In genomic region chr4:84092509-84092908, GRCm38 (mm10) we compare ENCODE assay signal across 16 mouse cellular contexts.
DNase-seq lines count a peak whose midpoint lies in the region; ATAC-seq and TF ChIP-seq lines count a peak whose summit lies in the region.
"Had no signal": no experiment of that assay in that cellular context is flagged by ENCODE, and none has a peak within 500 bp of the region (broad histone marks: within the 10 kb centered on the region; RNA-seq: fewer than 3 reads in every experiment).

No protein-coding gene starts in this region.

- H3K4me1 ChIP-seq in heart, postnatal 0 days (ENCODE audit: control insufficient read depth, insufficient read depth), result no peaks in the 10 kb centered on the region
- no peaks in the 10 kb centered on the region for H3K4me1 ChIP-seq in hindbrain, postnatal 0 days (ENCODE audit: insufficient read depth, low read length)
- H3K4me1 ChIP-seq: embryonic facial prominence, embryonic 15.5 days had no signal

- DNase-seq in cerebellum, postnatal 25 days, result peak; percentile 34 to 39
- DNase-seq in cerebellum, adult 11 months, result no peak
- no peak for DNase-seq in heart, postnatal 0 days (ENCODE audit: low spot score)
- DNase-seq in heart, adult 11 months, result no peak
- peak; percentile 39 for DNase-seq in brain, embryonic 14.5 days (ENCODE audit: low read depth)
- DNase-seq in hindbrain, postnatal 0 days (ENCODE audit: low spot score), result peak; percentile 13
- DNase-seq in yolk sac, embryonic 10.5 days (ENCODE audit: low spot score), result no peak
- no peak for DNase-seq in frontal cortex, postnatal 14 days (ENCODE audit: low spot score in 2 of 2)
- DNase-seq: adrenal gland, postnatal 36 days; kidney, adult 18-20 months; kidney, postnatal 36 days; lung, embryonic 14.5 days had no signal

- TF ChIP-seq POLR2A in brain, embryonic 14.5 days (IDR thresholded peaks at IDR 0.05; ENCODE audit: borderline replicate concordance, extremely low read depth, insufficient read depth, insufficient read length, poor library complexity, severe bottlenecking), result no peak

- WGBS in heart, postnatal 0 days, result 41% methylated on average over 9 of the region's 9 CpGs
- 49% methylated on average over 9 of the region's 9 CpGs for WGBS in hindbrain, postnatal 0 days

- H3K27ac ChIP-seq in heart, postnatal 0 days (ENCODE audit: low read depth), result no peak overlapping the region
- H3K27ac ChIP-seq in hindbrain, postnatal 0 days, result no peak overlapping the region
- H3K27ac ChIP-seq: embryonic facial prominence, embryonic 15.5 days; heart, embryonic 15.5 days had no signal

- no peak for ATAC-seq in heart, postnatal 0 days (ENCODE audit: insufficient read depth, low read depth)
- peak; percentile 67; the same call in 1 of the 2 replicates for ATAC-seq in hindbrain, postnatal 0 days
- ATAC-seq: activated CD4-positive, CD25-positive, alpha-beta regulatory T cell, adult 4 months had no signal

- H3K9me3 ChIP-seq in heart, postnatal 0 days (replicated peaks; ENCODE audit: control insufficient read depth, low read length), result no peaks in the 10 kb centered on the region
- no peaks in the 10 kb centered on the region for H3K9me3 ChIP-seq in hindbrain, postnatal 0 days (ENCODE audit: low read length)
- H3K9me3 ChIP-seq: embryonic facial prominence, embryonic 15.5 days; heart, embryonic 15.5 days had no signal

- no peak for TF ChIP-seq EP300 in heart, postnatal 0 days (IDR thresholded peaks at IDR 0.05; ENCODE audit: low read depth)

- H3K9ac ChIP-seq in heart, postnatal 0 days (replicated peaks; ENCODE audit: low read depth, low read length), result no peak overlapping the region
- no peak overlapping the region for H3K9ac ChIP-seq in hindbrain, postnatal 0 days (replicated peaks; ENCODE audit: low read length)
- H3K9ac ChIP-seq: embryonic facial prominence, embryonic 15.5 days; heart, embryonic 15.5 days; lung, embryonic 14.5 days had no signal

- H3K4me2 ChIP-seq in heart, postnatal 0 days (ENCODE audit: low read depth, low read length), result no peak overlapping the region
- no peak overlapping the region for H3K4me2 ChIP-seq in hindbrain, postnatal 0 days (ENCODE audit: low read depth, low read length)
- H3K4me2 ChIP-seq: embryonic facial prominence, embryonic 15.5 days; heart, embryonic 15.5 days; liver, embryonic 11.5 days; lung, embryonic 14.5 days had no signal

- H3K4me3 ChIP-seq in heart, postnatal 0 days (ENCODE audit: low read depth, low read length), result no peak overlapping the region
- no peak overlapping the region for H3K4me3 ChIP-seq in hindbrain, postnatal 0 days (ENCODE audit: low read length)
- H3K4me3 ChIP-seq: embryonic facial prominence, embryonic 15.5 days; heart, embryonic 15.5 days had no signal

- H3K27me3 ChIP-seq in heart, postnatal 0 days (ENCODE audit: control insufficient read depth, insufficient read depth, low read length), result no peaks in the 10 kb centered on the region
- H3K27me3 ChIP-seq in hindbrain, postnatal 0 days (ENCODE audit: insufficient read depth, low read length), result no peaks in the 10 kb centered on the region
- H3K27me3 ChIP-seq: embryonic facial prominence, embryonic 15.5 days; heart, embryonic 15.5 days had no signal

- TF ChIP-seq CTCF in heart, postnatal 0 days (IDR thresholded peaks at IDR 0.05; ENCODE audit: low read depth), result peak; percentile 10; the same call in 1 of the 2 replicates
- TF ChIP-seq CTCF in brain, embryonic 14.5 days (IDR thresholded peaks at IDR 0.05; ENCODE audit: borderline replicate concordance, extremely low read depth, insufficient read depth, insufficient read length), result no peak
- TF ChIP-seq CTCF in hindbrain, postnatal 0 days (IDR thresholded peaks at IDR 0.05; ENCODE audit: low read depth), result peak; percentile 27

- no peaks in the 10 kb centered on the region for H3K36me3 ChIP-seq in heart, postnatal 0 days (replicated peaks; ENCODE audit: control insufficient read depth, insufficient read depth, low read length)
- no peaks in the 10 kb centered on the region for H3K36me3 ChIP-seq in hindbrain, postnatal 0 days (ENCODE audit: insufficient read depth, low read length)
- H3K36me3 ChIP-seq: embryonic facial prominence, embryonic 15.5 days; heart, embryonic 15.5 days had no signal

Comparison
In these comparisons a context has a peak if more than half of its experiments do, and no peak if none do; other contexts are left out.
1. DNase-seq: peak in cerebellum, postnatal 25 days (2 of 2), brain, embryonic 14.5 days (single experiment) and hindbrain, postnatal 0 days (single experiment); none in cerebellum, adult 11 months (single experiment), heart, postnatal 0 days (single experiment), heart, adult 11 months (single experiment), yolk sac, embryonic 10.5 days (single experiment) and frontal cortex, postnatal 14 days (0 of 2).